9 mouse cellular contexts compared by ENCODE assay signal in the genomic region with DNA sequence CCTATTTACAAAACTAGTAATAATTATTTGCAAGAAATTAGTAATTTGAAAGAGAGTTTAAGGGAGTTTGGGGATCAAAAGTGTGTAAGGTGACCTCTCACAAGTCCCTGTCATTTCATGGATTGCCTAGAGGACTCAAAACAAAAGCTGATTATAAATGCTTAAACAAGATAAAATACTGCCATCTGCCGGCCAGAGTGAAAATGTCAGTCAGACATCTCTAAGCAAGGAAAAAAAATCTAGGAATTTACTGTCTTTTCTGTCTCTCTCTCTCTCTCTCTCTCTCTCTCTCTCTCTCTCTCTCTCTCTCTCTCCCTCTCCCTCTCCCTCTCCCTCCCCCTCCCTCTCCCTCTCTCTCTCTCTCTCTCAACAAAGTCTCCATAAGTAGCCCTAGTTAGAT. TPM values are rescaled to one million over a fixed set of nuclear protein-coding genes. Genes with fewer than 3 reads are reported as not detected.
DNase-seq lines count a peak whose midpoint lies in the region; ATAC-seq lines count a peak whose summit lies in the region.
"Had no signal": no experiment of that assay in that cellular context is flagged by ENCODE, and none has a peak within 500 bp of the region (broad histone marks: within the 10 kb centered on the region; RNA-seq: fewer than 3 reads in every experiment).

No protein-coding gene starts in this region.

- no peaks in the 10 kb centered on the region for H3K36me3 ChIP-seq in intestine, embryonic 14.5 days (ENCODE audit: control insufficient read depth, insufficient read depth, low read length)
- H3K36me3 ChIP-seq in intestine, embryonic 16.5 days (ENCODE audit: control insufficient read depth, insufficient read depth, low read length) = no peaks in the 10 kb centered on the region
- H3K36me3 ChIP-seq: embryonic facial prominence, embryonic 13.5 days had no signal

- no peak for ATAC-seq in intestine, embryonic 14.5 days (replicated peaks; ENCODE audit: low FRiP score, low TSS enrichment, low read depth)
- no peak for ATAC-seq in intestine, embryonic 16.5 days
- ATAC-seq in megakaryocyte, adult 5-6 weeks (ENCODE audit: poor library complexity, severe bottlenecking) = no peak

- no peak overlapping the region for H3K4me2 ChIP-seq in intestine, embryonic 14.5 days (ENCODE audit: low read length)
- no peak overlapping the region for H3K4me2 ChIP-seq in intestine, embryonic 16.5 days (ENCODE audit: low read depth, low read length)
- H3K4me2 ChIP-seq: embryonic facial prominence, embryonic 13.5 days had no signal

- peaks cover 9% of the 10 kb centered on the region for H3K4me1 ChIP-seq in intestine, embryonic 14.5 days (replicated peaks; ENCODE audit: control insufficient read depth, insufficient read depth, low read length)
- peaks cover 8% of the 10 kb centered on the region for H3K4me1 ChIP-seq in intestine, embryonic 16.5 days (ENCODE audit: control insufficient read depth, insufficient read depth, low read length)

- H3K27me3 ChIP-seq in intestine, embryonic 14.5 days (replicated peaks; ENCODE audit: control insufficient read depth, insufficient read depth, low read length) = no peaks in the 10 kb centered on the region
- no peaks in the 10 kb centered on the region for H3K27me3 ChIP-seq in intestine, embryonic 16.5 days (replicated peaks; ENCODE audit: control insufficient read depth, insufficient read depth, low read length)
- H3K27me3 ChIP-seq: embryonic facial prominence, embryonic 13.5 days had no signal

- no peak overlapping the region for H3K9ac ChIP-seq in intestine, embryonic 14.5 days (ENCODE audit: low read length)
- H3K9ac ChIP-seq in intestine, embryonic 16.5 days (ENCODE audit: low read depth, low read length) = no peak overlapping the region
- H3K9ac ChIP-seq: embryonic facial prominence, embryonic 13.5 days had no signal

- DNase-seq in intestine, embryonic 14.5 days (ENCODE audit: low spot score) = peak; percentile 78
- DNase-seq in A20 (ENCODE audit: low read depth, low spot score) = peak; percentile 13
- DNase-seq in R1 (ENCODE audit: low read depth, low spot score) = peak; percentile 79
- DNase-seq in embryo, embryonic 11 days = peak; percentile 88
- peak; percentile 53 to 81 for DNase-seq in layer of hippocampus, adult 8-10 months (ENCODE audit: low spot score in 2 of 2)
- DNase-seq in mesoderm, embryonic 11.5 days (ENCODE audit: low read depth, low spot score) = peak; percentile 82

- no peaks in the 10 kb centered on the region for H3K9me3 ChIP-seq in intestine, embryonic 14.5 days (ENCODE audit: control insufficient read depth, low read length)
- H3K9me3 ChIP-seq in intestine, embryonic 16.5 days (ENCODE audit: control insufficient read depth, low read length) = no peaks in the 10 kb centered on the region
- H3K9me3 ChIP-seq: embryonic facial prominence, embryonic 13.5 days had no signal

- 0% methylated on average over 1 of the region's 1 CpGs for WGBS in intestine, embryonic 14.5 days
- 0% methylated on average over 1 of the region's 1 CpGs for WGBS in intestine, embryonic 16.5 days

- H3K4me3 ChIP-seq in intestine, embryonic 14.5 days (ENCODE audit: low read depth, low read length) = no peak overlapping the region
- H3K4me3 ChIP-seq in intestine, embryonic 16.5 days (ENCODE audit: low read length) = no peak overlapping the region
- H3K4me3 ChIP-seq: embryonic facial prominence, embryonic 13.5 days had no signal

- H3K27ac ChIP-seq in intestine, embryonic 14.5 days (ENCODE audit: low read depth) = no peak overlapping the region
- no peak overlapping the region for H3K27ac ChIP-seq in intestine, embryonic 16.5 days (ENCODE audit: low read length)
- H3K27ac ChIP-seq: embryonic facial prominence, embryonic 13.5 days had no signal

RNA-seq across cellular contexts. Expression of a gene that starts 4.4 kb away (rescaled TPM):
- 18.8 and 19.4 TPM in 2 replicates for polyA plus RNA-seq in intestine, embryonic 14.5 days (2014; fragmentation: Nextera tagmentation; extraction: Ambion mirVana)
- 7.5 and 9.0 TPM in 2 replicates for polyA plus RNA-seq in intestine, embryonic 16.5 days (2015; fragmentation: Nextera tagmentation; extraction: Ambion mirVana)
- total RNA-seq in layer of hippocampus, adult 8-10 months (2022) = 100 to 1,000 TPM; 111 to 138 (median 122) TPM
- 20.3 and 21.3 TPM in 2 replicates for total RNA-seq in megakaryocyte, adult 5-6 weeks (2015)
- 11.5 and 16.7 TPM in 2 replicates for total RNA-seq in megakaryocyte, adult 5-6 weeks (2017)

Comparison
In these comparisons a context has a peak if more than half of its experiments do, and no peak if none do; other contexts are left out.
1. DNase-seq: peak in every context shown above with its lines; median percentile 88 in embryo, embryonic 11 days; 82 in mesoderm, embryonic 11.5 days; 79 in R1; 78 in intestine, embryonic 14.5 days; 67 in layer of hippocampus, adult 8-10 months; 13 in A20.
2. RNA of a gene that starts 4.4 kb away (total RNA-seq): 111 to 138 TPM in layer of hippocampus, adult 8-10 months; 11.5 to 21.3 TPM in megakaryocyte, adult 5-6 weeks; every median in the first group is over 4 times any median in the second.